Mouse (Mus musculus): ENCODE measurements around the gene Dcun1d1. TPM values are rescaled to one million over a fixed set of nuclear protein-coding genes. Genes with fewer than 3 reads are reported as not detected.

Dcun1d1 gene
- polyA plus RNA-seq (2014; fragmentation: Nextera tagmentation; extraction: Ambion mirVana) = 76.9 and 86.7 TPM in 2 replicates

DNA sequence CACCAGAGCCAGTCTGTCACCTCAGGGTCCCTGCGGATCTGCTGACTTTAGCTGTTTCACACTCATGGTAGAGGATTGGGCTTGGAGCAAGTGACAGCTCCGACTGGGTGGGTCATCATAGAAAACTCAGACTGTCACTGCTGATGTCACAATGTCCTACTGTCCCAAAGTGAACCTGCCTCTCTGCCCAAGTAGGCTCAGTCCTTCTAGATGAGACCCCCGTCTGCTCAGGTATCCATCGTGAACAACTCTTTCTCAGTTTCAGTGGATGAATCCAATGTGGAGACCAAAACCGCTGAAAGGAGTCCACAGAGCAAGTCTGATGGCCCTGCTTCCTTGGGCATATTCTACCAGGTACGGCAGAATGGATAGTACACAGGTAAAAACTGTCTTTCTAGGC is at the start of gene Dcun1d1:
TSS of gene Dcun1d1 (minus strand) at position 101 of the 400 bp plus-strand sequence.
- Histone ChIP-seq H3K27ac (ENCODE audit: low read depth, low read length) (no peak within 1 kb of the TSS), H3K4me1 (ENCODE audit: control insufficient read depth, insufficient read depth, low read length) (peaks cover 9% of the 10 kb centered on the region; the same call in 1 of the 2 replicates), H3K27me3 (ENCODE audit: control insufficient read depth, insufficient read depth, low read length) (no peaks in the 10 kb centered on the region), H3K36me3 (ENCODE audit: control insufficient read depth, insufficient read depth, low read length) (no peaks in the 10 kb centered on the region), H3K4me3 (ENCODE audit: low read depth, low read length) (no peak within 1 kb of the TSS), H3K9me3 (replicated peaks; ENCODE audit: control insufficient read depth, low read length) (no peaks in the 10 kb centered on the region), H3K4me2 (no peak within 1 kb of the TSS), H3K9ac (ENCODE audit: low read depth, low read length) (no peak within 1 kb of the TSS)
- WGBS (ENCODE audit: insufficient replicate concordance) = 91% methylated on average over 6 of the region's 6 CpGs
- no peak for ATAC-seq (replicated peaks; ENCODE audit: insufficient number of reproducible peaks, low FRiP score, low TSS enrichment)

DNA sequence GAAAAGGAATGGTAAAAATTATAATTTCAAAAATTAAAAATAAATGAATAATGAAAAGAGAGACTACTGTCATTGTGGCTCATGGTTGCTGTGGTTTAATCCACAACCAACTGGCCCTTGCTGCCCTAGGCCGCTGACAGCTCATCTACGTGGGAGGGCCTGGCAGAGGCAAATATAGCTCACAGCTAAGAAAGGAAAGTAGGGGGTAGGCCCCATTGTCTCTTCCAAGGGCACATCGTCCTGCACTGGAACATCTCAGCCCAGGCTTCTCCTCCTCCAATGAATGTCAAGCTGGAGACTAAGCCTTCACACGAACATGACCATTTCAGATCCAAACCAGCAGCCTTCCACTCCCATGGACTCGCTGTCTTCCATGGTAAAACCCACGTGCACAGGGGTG is 49.0 kb upstream of the Dcun1d1 start:
- no peak overlapping the region for H3K27ac ChIP-seq (ENCODE audit: low read depth, low read length)
- 75% methylated on average over 6 of the region's 6 CpGs for WGBS (ENCODE audit: insufficient replicate concordance)
- H3K4me2 ChIP-seq = no peak overlapping the region
- H3K36me3 ChIP-seq (ENCODE audit: control insufficient read depth, insufficient read depth, low read length) = peaks cover 14% of the 10 kb centered on the region
- no peak overlapping the region for H3K9ac ChIP-seq (ENCODE audit: low read depth, low read length)
- no peak for ATAC-seq (replicated peaks; ENCODE audit: insufficient number of reproducible peaks, low FRiP score, low TSS enrichment)
- H3K4me1 ChIP-seq (ENCODE audit: control insufficient read depth, insufficient read depth, low read length) = no peaks in the 10 kb centered on the region
- H3K9me3 ChIP-seq (replicated peaks; ENCODE audit: control insufficient read depth, low read length) = no peaks in the 10 kb centered on the region
- no peak overlapping the region for H3K4me3 ChIP-seq (ENCODE audit: low read depth, low read length)
- no peaks in the 10 kb centered on the region for H3K27me3 ChIP-seq (ENCODE audit: control insufficient read depth, insufficient read depth, low read length)

DNA sequence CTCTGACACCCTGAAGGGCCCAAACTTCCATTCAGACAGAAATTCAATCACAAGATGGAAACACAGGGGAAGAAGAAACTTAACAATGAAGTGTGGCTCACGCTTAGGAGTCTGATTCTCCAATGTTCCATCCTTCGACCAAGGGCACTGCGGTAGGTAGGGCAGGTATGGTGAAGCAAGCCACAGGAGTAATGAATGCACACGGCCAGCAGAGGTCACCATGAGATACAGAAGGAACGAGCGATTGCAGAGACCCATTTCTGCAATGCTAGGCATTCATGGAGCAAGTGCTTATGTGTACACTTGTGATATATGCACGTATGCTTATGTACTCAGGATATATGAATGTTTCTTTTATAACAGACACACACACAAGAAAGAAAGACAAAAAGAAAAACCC is 36.3 kb upstream of the Dcun1d1 start:
- WGBS (ENCODE audit: insufficient replicate concordance) = 67% methylated on average over 7 of the region's 7 CpGs
- Histone ChIP-seq H3K27me3 (ENCODE audit: control insufficient read depth, insufficient read depth, low read length) (no peaks in the 10 kb centered on the region), H3K27ac (ENCODE audit: low read depth, low read length) (no peak overlapping the region), H3K4me3 (ENCODE audit: low read depth, low read length) (no peak overlapping the region), H3K36me3 (ENCODE audit: control insufficient read depth, insufficient read depth, low read length) (peaks cover 7% of the 10 kb centered on the region), H3K9ac (ENCODE audit: low read depth, low read length) (no peak overlapping the region), H3K4me1 (ENCODE audit: control insufficient read depth, insufficient read depth, low read length) (no peaks in the 10 kb centered on the region), H3K4me2 (no peak overlapping the region), H3K9me3 (replicated peaks; ENCODE audit: control insufficient read depth, low read length) (no peaks in the 10 kb centered on the region)
- ATAC-seq (replicated peaks; ENCODE audit: insufficient number of reproducible peaks, low FRiP score, low TSS enrichment) = no peak

DNA sequence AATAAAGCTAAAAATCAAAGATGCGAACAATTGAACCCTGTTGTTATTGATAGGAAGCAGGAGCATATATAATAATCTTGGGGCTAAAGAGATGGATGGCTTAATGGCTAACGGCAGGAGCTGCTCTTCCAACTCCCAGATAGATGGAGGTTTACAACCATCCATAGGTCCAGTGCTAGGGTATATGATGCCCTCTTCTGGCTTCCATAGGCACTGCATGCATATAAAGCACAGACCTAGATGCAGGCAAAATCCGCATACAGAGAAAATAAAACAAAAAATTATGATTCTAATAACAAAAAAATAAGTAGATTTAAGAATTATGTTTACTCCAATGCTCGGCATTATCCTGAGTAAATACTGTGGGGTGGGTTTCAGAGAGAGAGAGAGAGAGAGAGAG is 35.7 kb upstream of the Dcun1d1 start:
- WGBS (ENCODE audit: insufficient replicate concordance) = 78% methylated on average over 4 of the region's 4 CpGs

DNA sequence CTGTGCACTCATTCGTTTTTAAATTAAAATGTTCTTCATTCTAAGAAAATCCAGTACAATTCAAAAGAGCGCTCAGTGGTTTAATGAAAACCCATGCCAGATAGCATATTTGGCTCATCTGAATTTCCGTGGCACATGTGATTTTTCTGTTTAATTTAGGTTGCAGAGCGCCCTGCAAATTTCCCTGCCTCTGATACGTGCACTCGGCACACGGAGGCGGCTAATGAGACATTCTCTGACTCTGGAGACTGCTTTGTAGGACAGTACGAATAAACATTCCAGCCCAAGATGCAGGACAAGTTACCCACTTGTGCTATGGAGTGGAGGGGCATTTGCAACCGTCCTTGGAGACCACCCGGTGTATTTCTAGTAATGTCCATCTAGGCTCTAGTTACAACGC is 33.9 kb upstream of the Dcun1d1 start:
- H3K4me2 ChIP-seq = no peak overlapping the region
- no peak overlapping the region for H3K4me3 ChIP-seq (ENCODE audit: low read depth, low read length)
- no peak for ATAC-seq (replicated peaks; ENCODE audit: insufficient number of reproducible peaks, low FRiP score, low TSS enrichment)
- H3K9me3 ChIP-seq (replicated peaks; ENCODE audit: control insufficient read depth, low read length) = no peaks in the 10 kb centered on the region
- H3K4me1 ChIP-seq (ENCODE audit: control insufficient read depth, insufficient read depth, low read length) = no peaks in the 10 kb centered on the region
- H3K27ac ChIP-seq (ENCODE audit: low read depth, low read length) = no peak overlapping the region
- WGBS (ENCODE audit: insufficient replicate concordance) = 89% methylated on average over 12 of the region's 12 CpGs
- peaks cover 7% of the 10 kb centered on the region for H3K36me3 ChIP-seq (ENCODE audit: control insufficient read depth, insufficient read depth, low read length)
- H3K27me3 ChIP-seq (ENCODE audit: control insufficient read depth, insufficient read depth, low read length) = no peaks in the 10 kb centered on the region
- H3K9ac ChIP-seq (ENCODE audit: low read depth, low read length) = no peak overlapping the region

More for the DNA sequence above, 35.7 kb upstream of the Dcun1d1 start:
- Histone ChIP-seq H3K4me2 (no peak overlapping the region), H3K4me3 (ENCODE audit: low read depth, low read length) (no peak overlapping the region), H3K27ac (ENCODE audit: low read depth, low read length) (no peak overlapping the region), H3K27me3 (ENCODE audit: control insufficient read depth, insufficient read depth, low read length) (no peaks in the 10 kb centered on the region), H3K9ac (ENCODE audit: low read depth, low read length) (no peak overlapping the region), H3K36me3 (ENCODE audit: control insufficient read depth, insufficient read depth, low read length) (peaks cover 7% of the 10 kb centered on the region), H3K4me1 (ENCODE audit: control insufficient read depth, insufficient read depth, low read length) (no peaks in the 10 kb centered on the region), H3K9me3 (replicated peaks; ENCODE audit: control insufficient read depth, low read length) (no peaks in the 10 kb centered on the region)
- ATAC-seq (replicated peaks; ENCODE audit: insufficient number of reproducible peaks, low FRiP score, low TSS enrichment) = no peak

DNA sequence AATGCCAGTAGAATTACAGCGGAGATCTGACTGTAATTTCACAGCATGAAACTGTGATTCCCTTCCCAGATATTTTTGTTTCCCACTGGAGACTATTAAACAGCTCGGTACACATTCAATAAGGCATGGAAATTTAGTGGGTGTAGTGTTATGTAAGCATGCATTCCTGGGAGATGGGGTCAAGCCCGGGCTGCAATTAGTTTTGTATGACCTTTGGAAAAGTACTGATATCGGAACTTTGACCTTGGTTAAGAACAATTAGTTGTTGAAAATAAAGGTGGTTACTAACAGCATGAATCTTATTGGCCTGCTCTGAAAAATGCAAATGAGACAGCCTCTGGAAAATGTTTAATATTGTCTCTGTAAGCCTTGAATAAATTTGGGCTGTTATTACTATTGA is 33.2 kb upstream of the Dcun1d1 start:
- Histone ChIP-seq H3K4me1 (ENCODE audit: control insufficient read depth, insufficient read depth, low read length) (no peaks in the 10 kb centered on the region), H3K9ac (ENCODE audit: low read depth, low read length) (no peak overlapping the region), H3K4me2 (no peak overlapping the region), H3K27ac (ENCODE audit: low read depth, low read length) (no peak overlapping the region), H3K27me3 (ENCODE audit: control insufficient read depth, insufficient read depth, low read length) (no peaks in the 10 kb centered on the region), H3K9me3 (replicated peaks; ENCODE audit: control insufficient read depth, low read length) (no peaks in the 10 kb centered on the region), H3K36me3 (ENCODE audit: control insufficient read depth, insufficient read depth, low read length) (peaks cover 7% of the 10 kb centered on the region), H3K4me3 (ENCODE audit: low read depth, low read length) (no peak overlapping the region)
- no peak for ATAC-seq (replicated peaks; ENCODE audit: insufficient number of reproducible peaks, low FRiP score, low TSS enrichment)
- WGBS (ENCODE audit: insufficient replicate concordance) = 86% methylated on average over 4 of the region's 4 CpGs

DNA sequence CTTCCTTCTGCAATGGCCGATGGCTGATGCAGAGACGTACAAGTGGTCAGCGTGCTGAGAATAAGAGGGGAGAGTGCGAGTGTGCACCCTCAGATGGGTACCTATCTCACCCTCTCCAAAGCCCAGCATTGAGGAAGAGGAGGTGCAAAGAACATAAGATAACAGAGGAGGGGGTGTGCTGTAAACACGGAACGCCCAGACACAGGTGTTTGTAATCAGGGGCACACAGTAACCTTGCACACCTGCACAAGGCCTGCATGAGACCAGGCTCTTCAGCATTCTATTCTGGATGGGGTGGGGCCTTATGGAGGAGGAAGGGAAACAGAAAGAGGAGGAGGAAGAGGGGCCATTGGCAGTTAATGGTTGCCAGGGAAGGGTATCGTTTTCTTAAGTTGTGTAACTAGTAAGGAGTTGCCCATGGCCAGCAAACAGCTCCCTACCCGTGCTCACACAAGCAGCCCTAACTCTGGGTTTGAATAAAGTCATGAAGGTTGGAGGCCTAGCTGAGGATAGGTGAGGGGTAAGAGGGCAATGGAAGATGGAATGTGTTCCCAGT is 30.2 kb upstream of the Dcun1d1 start:
- Histone ChIP-seq H3K36me3 (ENCODE audit: control insufficient read depth, insufficient read depth, low read length) (peaks cover 10% of the 10 kb centered on the region), H3K9me3 (replicated peaks; ENCODE audit: control insufficient read depth, low read length) (no peaks in the 10 kb centered on the region), H3K27me3 (ENCODE audit: control insufficient read depth, insufficient read depth, low read length) (no peaks in the 10 kb centered on the region), H3K4me1 (ENCODE audit: control insufficient read depth, insufficient read depth, low read length) (no peaks in the 10 kb centered on the region), H3K4me3 (ENCODE audit: low read depth, low read length) (no peak overlapping the region), H3K27ac (ENCODE audit: low read depth, low read length) (no peak overlapping the region), H3K9ac (ENCODE audit: low read depth, low read length) (no peak overlapping the region), H3K4me2 (no peak overlapping the region)
- WGBS (ENCODE audit: insufficient replicate concordance) = 92% methylated on average over 8 of the region's 8 CpGs
- ATAC-seq (replicated peaks; ENCODE audit: insufficient number of reproducible peaks, low FRiP score, low TSS enrichment) = no peak

DNA sequence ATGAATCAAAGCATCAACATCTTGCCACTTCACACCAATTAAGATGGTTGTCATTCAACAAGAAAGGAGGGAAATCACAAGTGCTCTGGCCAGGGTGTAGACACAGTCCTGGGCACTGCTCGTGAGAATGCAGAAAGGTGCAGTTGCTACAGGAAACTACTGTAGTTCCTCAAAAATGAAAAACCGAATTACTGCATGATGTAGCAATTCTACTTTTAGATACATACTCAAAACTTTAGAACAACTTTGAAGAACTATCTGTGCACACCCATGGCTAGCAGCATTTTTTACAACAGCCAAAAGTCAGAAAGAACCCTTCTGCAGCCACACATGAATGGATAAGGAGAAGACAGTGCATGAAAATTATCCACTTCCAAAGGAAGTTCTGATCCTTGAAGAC is 29.2 kb upstream of the Dcun1d1 start:
- 83% methylated on average over 2 of the region's 2 CpGs for WGBS (ENCODE audit: insufficient replicate concordance)
- Histone ChIP-seq H3K4me3 (ENCODE audit: low read depth, low read length) (no peak overlapping the region), H3K9ac (ENCODE audit: low read depth, low read length) (no peak overlapping the region), H3K27me3 (ENCODE audit: control insufficient read depth, insufficient read depth, low read length) (no peaks in the 10 kb centered on the region), H3K27ac (ENCODE audit: low read depth, low read length) (no peak overlapping the region), H3K4me1 (ENCODE audit: control insufficient read depth, insufficient read depth, low read length) (no peaks in the 10 kb centered on the region), H3K36me3 (ENCODE audit: control insufficient read depth, insufficient read depth, low read length) (peaks cover 6% of the 10 kb centered on the region), H3K9me3 (replicated peaks; ENCODE audit: control insufficient read depth, low read length) (no peaks in the 10 kb centered on the region), H3K4me2 (no peak overlapping the region)
- no peak for ATAC-seq (replicated peaks; ENCODE audit: insufficient number of reproducible peaks, low FRiP score, low TSS enrichment)

DNA sequence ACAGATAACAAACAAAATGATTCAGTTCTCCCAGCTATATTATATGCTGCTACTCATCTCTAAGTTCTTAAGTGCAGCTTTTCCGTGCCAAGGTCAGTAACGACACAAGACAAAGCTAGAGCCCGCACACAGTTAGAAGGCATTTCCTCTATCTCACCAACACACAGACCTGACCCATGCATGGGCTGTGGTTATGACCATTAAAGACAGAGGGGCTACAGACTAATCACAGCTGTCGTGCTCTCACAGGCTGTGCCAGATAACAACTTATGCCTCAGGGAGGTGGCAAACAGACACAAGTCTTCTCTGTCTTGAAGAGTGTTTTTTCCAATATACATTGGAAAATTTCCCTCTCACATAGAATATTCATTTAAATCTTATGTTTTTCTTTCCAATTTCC is 27.7 kb upstream of the Dcun1d1 start:
- no peaks in the 10 kb centered on the region for H3K9me3 ChIP-seq (replicated peaks; ENCODE audit: control insufficient read depth, low read length)
- H3K4me2 ChIP-seq = no peak overlapping the region
- H3K27me3 ChIP-seq (ENCODE audit: control insufficient read depth, insufficient read depth, low read length) = no peaks in the 10 kb centered on the region
- no peaks in the 10 kb centered on the region for H3K4me1 ChIP-seq (ENCODE audit: control insufficient read depth, insufficient read depth, low read length)
- peaks cover 8% of the 10 kb centered on the region for H3K36me3 ChIP-seq (ENCODE audit: control insufficient read depth, insufficient read depth, low read length)
- no peak overlapping the region for H3K27ac ChIP-seq (ENCODE audit: low read depth, low read length)
- no peak for ATAC-seq (replicated peaks; ENCODE audit: insufficient number of reproducible peaks, low FRiP score, low TSS enrichment)
- 65% methylated on average over 4 of the region's 4 CpGs for WGBS (ENCODE audit: insufficient replicate concordance)
- H3K4me3 ChIP-seq (ENCODE audit: low read depth, low read length) = no peak overlapping the region
- H3K9ac ChIP-seq (ENCODE audit: low read depth, low read length) = no peak overlapping the region
